Mouse (Mus musculus) embryonic facial prominence, embryonic 11.5 days (tissue): ENCODE measurements around the gene Rims3. TPM values are rescaled to one million over a fixed set of nuclear protein-coding genes. Genes with fewer than 3 reads are reported as not detected.
A peak's percentile ranks its signal among the peaks of the same experiment; 100 is the strongest.

Experiments used
- ATAC-seq: fragments of 200-750 bp; cut with Nextera tagmentation; replicated peaks from 2 replicates; pipeline ENCODE4 v1.8.0; 2017; ENCODE audit warnings: low read depth; ENCODE audit not compliant: insufficient number of reproducible peaks, low FRiP score, low TSS enrichment
- DNase-seq: peaks from one replicate; pipeline ENCODE4 v3.0.0-alpha.2; 2015; ENCODE audit warnings: low spot score
- H3K27ac ChIP-seq: fragments of 300-500 bp; sonication (generic); replicated peaks from 2 replicates; pipeline ENCODE4 v1.5.1; 2014; ENCODE audit warnings: mild to moderate bottlenecking, low read depth, low read length, control low read depth
- H3K27me3 ChIP-seq: fragments of 300-500 bp; sonication (generic); 2 replicates; pipeline ENCODE4 v1.6.1; 2014; ENCODE audit warnings: mild to moderate bottlenecking, low read length, moderate library complexity, mixed read lengths; ENCODE audit not compliant: control insufficient read depth, insufficient read depth
- H3K36me3 ChIP-seq: fragments of 300-500 bp; sonication (generic); replicated peaks from 2 replicates; pipeline ENCODE4 v1.6.1; 2014; ENCODE audit warnings: low read depth, mild to moderate bottlenecking, low read length, moderate library complexity, mixed read lengths; ENCODE audit not compliant: control insufficient read depth, insufficient read depth
- H3K4me1 ChIP-seq: fragments of 300-500 bp; sonication (generic); 2 replicates; pipeline ENCODE4 v1.6.1; 2014; ENCODE audit warnings: low read length, mixed read lengths; ENCODE audit not compliant: control insufficient read depth, insufficient read depth
- H3K4me2 ChIP-seq: fragments of 300-500 bp; sonication (generic); 2 replicates; pipeline ENCODE4 v1.6.1; 2014; ENCODE audit warnings: low read depth, mild to moderate bottlenecking, control low read depth, low read length, moderate library complexity
- H3K4me3 ChIP-seq: fragments of 300-500 bp; sonication (generic); 2 replicates; pipeline ENCODE4 v1.5.1; 2014; ENCODE audit warnings: low read depth, low read length, control low read depth
- H3K9ac ChIP-seq: fragments of 300-500 bp; sonication (generic); replicated peaks from 2 replicates; pipeline ENCODE4 v1.6.1; 2014; ENCODE audit warnings: mild to moderate bottlenecking, control low read depth, low read length
- H3K9me3 ChIP-seq: fragments of 300-500 bp; sonication (generic); replicated peaks from 2 replicates; pipeline ENCODE4 v1.6.1; 2016; ENCODE audit warnings: mild to moderate bottlenecking, low read length, inconsistent platforms, mixed read lengths; ENCODE audit not compliant: control insufficient read depth
- WGBS: fragments of 180-500 bp; shearing (Covaris S2); extraction: QIAGEN DNeasy Blood & Tissue Kit; methylation state at CpG from one replicate; pipeline ENCODE4 v1.1.7; 2014; 5-methylcytosine and 5-hydroxymethylcytosine counted together
- polyA plus RNA-seq: library from polyadenylated mRNA; unstranded; fragments of >200 nt; fragmentation: Nextera tagmentation; extraction: Ambion mirVana; gene quantifications from 2 replicates; pipeline ENCODE4 v1.2.1, GENCODE M21; 2014

Rims3 gene
- polyA plus RNA-seq, 1 experiment from 2014 or later: 1.8 TPM

DNA sequence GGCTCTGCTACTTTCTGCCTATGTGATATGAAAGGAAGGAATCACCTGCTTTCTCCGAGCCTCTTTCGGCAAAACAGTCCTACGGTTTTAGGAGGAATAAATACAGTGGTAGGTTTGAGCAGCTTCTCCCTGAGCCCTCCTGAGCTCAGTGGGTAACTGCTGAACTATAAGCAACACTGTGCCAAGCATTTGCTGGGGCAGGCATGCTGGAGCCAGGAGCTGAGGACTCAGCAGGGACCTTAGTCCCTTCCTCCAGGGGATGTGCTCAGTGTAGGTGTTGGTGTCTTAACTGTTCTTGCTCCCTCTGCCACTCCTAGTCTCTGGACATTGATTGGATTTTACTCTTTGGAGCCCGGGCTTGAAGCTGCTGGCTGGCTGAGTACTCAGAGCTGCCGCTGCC, 1.8 kb downstream of the Rims3 start:
- no peaks in the 10 kb centered on the region for H3K36me3 ChIP-seq
- H3K27me3 ChIP-seq: peaks cover 20% of the 10 kb centered on the region
- no peak for ATAC-seq
- H3K4me3 ChIP-seq: no peak overlapping the region
- H3K9me3 ChIP-seq: no peaks in the 10 kb centered on the region
- H3K4me2 ChIP-seq: no peak overlapping the region
- 37% methylated on average over 5 of the region's 5 CpGs for WGBS
- H3K9ac ChIP-seq: no peak overlapping the region
- no peak overlapping the region for H3K27ac ChIP-seq
- no peak for DNase-seq
- H3K4me1 ChIP-seq: no peaks in the 10 kb centered on the region

- Histone ChIP-seq H3K4me3 (no peak overlapping the region), H3K36me3 (no peaks in the 10 kb centered on the region), H3K9ac (no peak overlapping the region), H3K4me2 (no peak overlapping the region), H3K27ac (no peak overlapping the region), H3K9me3 (no peaks in the 10 kb centered on the region), H3K27me3 (peaks cover 13% of the 10 kb centered on the region), H3K4me1 (no peaks in the 10 kb centered on the region)
- WGBS: 83% methylated on average over 7 of the region's 7 CpGs
- ATAC-seq (no peak), DNase-seq (no peak)
Observed at GRCm38 (mm10) chr4:120859865-120860264, 5.2 kb downstream of the Rims3 start.

- H3K4me2 ChIP-seq: no peak overlapping the region
- H3K4me1 ChIP-seq: no peaks in the 10 kb centered on the region
- H3K4me3 ChIP-seq: no peak overlapping the region
- H3K27ac ChIP-seq: no peak overlapping the region
- ATAC-seq (peak; percentile 77), DNase-seq (peak; percentile 88)
- no peaks in the 10 kb centered on the region for H3K9me3 ChIP-seq
- no peak overlapping the region for H3K9ac ChIP-seq
- no peaks in the 10 kb centered on the region for H3K36me3 ChIP-seq
- no peaks in the 10 kb centered on the region for H3K27me3 ChIP-seq
- WGBS: 3% methylated on average over 6 of the region's 6 CpGs
Observed at GRCm38 (mm10) chr4:120866211-120866610, 11.6 kb downstream of the Rims3 start.

GRCm38 (mm10) chr4:120868246-120868645, 13.6 kb downstream of the Rims3 start:
- no peak overlapping the region for H3K27ac ChIP-seq
- H3K4me2 ChIP-seq: no peak overlapping the region
- no peaks in the 10 kb centered on the region for H3K9me3 ChIP-seq
- no peaks in the 10 kb centered on the region for H3K4me1 ChIP-seq
- DNase-seq (no peak), ATAC-seq (no peak)
- H3K9ac ChIP-seq: no peak overlapping the region
- no peaks in the 10 kb centered on the region for H3K36me3 ChIP-seq
- WGBS: 81% methylated on average over 5 of the region's 5 CpGs
- H3K27me3 ChIP-seq: no peaks in the 10 kb centered on the region
- H3K4me3 ChIP-seq: no peak overlapping the region

DNA sequence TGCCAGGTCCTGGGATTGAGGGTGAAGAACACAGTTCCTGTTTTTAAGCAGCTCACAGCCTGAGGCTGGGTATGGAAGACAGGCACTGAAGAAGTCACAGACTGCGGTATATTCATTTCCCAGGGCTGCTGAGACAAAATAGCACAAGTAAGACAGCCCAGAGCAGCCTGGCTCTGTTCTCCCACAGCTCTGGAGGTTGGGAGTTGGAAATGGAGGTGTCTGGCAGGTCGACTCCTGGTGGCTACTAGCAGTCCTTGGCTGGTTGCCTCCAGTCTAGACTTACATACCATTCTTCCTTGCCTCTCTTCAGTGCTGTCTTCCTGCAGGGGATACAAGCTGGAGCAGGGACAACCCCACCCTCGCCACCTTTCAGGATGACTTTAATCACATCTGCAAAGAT, 14.4 kb downstream of the Rims3 start:
- Histone ChIP-seq H3K4me3 (no peak overlapping the region), H3K9ac (no peak overlapping the region), H3K27ac (no peak overlapping the region), H3K4me2 (no peak overlapping the region), H3K27me3 (no peaks in the 10 kb centered on the region), H3K4me1 (no peaks in the 10 kb centered on the region), H3K36me3 (no peaks in the 10 kb centered on the region), H3K9me3 (no peaks in the 10 kb centered on the region)
- DNase-seq: no peak
- ATAC-seq: no peak
- WGBS: 70% methylated on average over 3 of the region's 3 CpGs

- H3K27me3 ChIP-seq: no peaks in the 10 kb centered on the region
- WGBS: 65% methylated on average over 7 of the region's 7 CpGs
- DNase-seq (no peak), ATAC-seq (no peak)
- no peaks in the 10 kb centered on the region for H3K9me3 ChIP-seq
- H3K36me3 ChIP-seq: no peaks in the 10 kb centered on the region
- no peak overlapping the region for H3K4me3 ChIP-seq
- H3K4me2 ChIP-seq: no peak overlapping the region
- H3K4me1 ChIP-seq: no peaks in the 10 kb centered on the region
- H3K9ac ChIP-seq: no peak overlapping the region
- H3K27ac ChIP-seq: no peak overlapping the region
Observed at GRCm38 (mm10) chr4:120870262-120870748, 15.7 kb downstream of the Rims3 start.

- H3K27ac ChIP-seq: no peak overlapping the region
- no peak for DNase-seq
- no peak overlapping the region for H3K9ac ChIP-seq
- H3K4me1 ChIP-seq: no peaks in the 10 kb centered on the region
- ATAC-seq: no peak
- H3K4me3 ChIP-seq: no peak overlapping the region
- no peaks in the 10 kb centered on the region for H3K36me3 ChIP-seq
- no peak overlapping the region for H3K4me2 ChIP-seq
- 65% methylated on average over 3 of the region's 3 CpGs for WGBS
- H3K27me3 ChIP-seq: no peaks in the 10 kb centered on the region
- H3K9me3 ChIP-seq: no peaks in the 10 kb centered on the region
Observed at GRCm38 (mm10) chr4:120875961-120876360, 21.3 kb downstream of the Rims3 start.

GRCm38 (mm10) chr4:120878728-120879127, 24.1 kb downstream of the Rims3 start:
- H3K9me3 ChIP-seq: no peaks in the 10 kb centered on the region
- no peak overlapping the region for H3K4me3 ChIP-seq
- WGBS: 75% methylated on average over 3 of the region's 3 CpGs
- H3K27ac ChIP-seq: no peak overlapping the region
- ATAC-seq (no peak), DNase-seq (no peak)
- H3K4me2 ChIP-seq: no peak overlapping the region
- no peaks in the 10 kb centered on the region for H3K36me3 ChIP-seq
- H3K4me1 ChIP-seq: no peaks in the 10 kb centered on the region
- H3K27me3 ChIP-seq: no peaks in the 10 kb centered on the region
- no peak overlapping the region for H3K9ac ChIP-seq
